Mouse (Mus musculus) megakaryocyte-erythroid progenitor cell, adult 5 weeks (primary cell): ENCODE data around the gene Nccrp1. TPM values are rescaled to one million over a fixed set of nuclear protein-coding genes. Genes with fewer than 3 reads are reported as not detected.

ENCODE experiments used
- polyA plus RNA-seq: library from polyadenylated mRNA; stranded (reverse); fragments of >175 nt; gene quantifications from 2 replicates; pipeline ENCODE4 v1.2.3, GENCODE M21; 2012

The Nccrp1 gene
- 5.8 and 5.9 TPM in 2 replicates for polyA plus RNA-seq

GRCm38 (mm10) chr7:28547154-28547553 is at the start of gene Nccrp1:
Gene Nccrp1, minus strand, starts transcription at chr7:28547254.

GRCm38 (mm10) chr7:28540526-28540925 is 6.5 kb downstream of the Nccrp1 start, which contains the start of gene Sycn:
Gene Sycn, plus strand, starts transcription at chr7:28540885.

GRCm38 (mm10) chr7:28522536-28522935 is 24.5 kb downstream of the Nccrp1 start, which contains the start of gene Ifnl3:
Gene Ifnl3, plus strand, starts transcription at chr7:28522836.

GRCm38 (mm10) chr7:28510405-28510974 is 36.6 kb downstream of the Nccrp1 start, which contains the start of gene Ifnl2:
Gene Ifnl2, minus strand, starts transcription at chr7:28510455.

Other genes with a start within 250 kb of the Nccrp1 start
- gene Dll3, start 245.0 kb downstream of the Nccrp1 start, polyA plus RNA-seq, result 0.34 TPM in 1 of 2 replicates, not detected in the other
- gene Timm50, start 235.2 kb downstream of the Nccrp1 start, polyA plus RNA-seq, result 165 and 203 TPM in 2 replicates
- gene Supt5, start 208.5 kb downstream of the Nccrp1 start, polyA plus RNA-seq, result 128 and 162 TPM in 2 replicates
- gene Rps16, start 196.6 kb downstream of the Nccrp1 start, polyA plus RNA-seq, result 2,959 and 3,332 TPM in 2 replicates
- 17.3 and 19.4 TPM in 2 replicates for gene Plekhg2, start 174.7 kb downstream of the Nccrp1 start, polyA plus RNA-seq
- 540 and 1,040 TPM in 2 replicates for gene Zfp36, start 167.0 kb downstream of the Nccrp1 start, polyA plus RNA-seq
- 13.3 and 17.5 TPM in 2 replicates for gene Med29, start 154.5 kb downstream of the Nccrp1 start, polyA plus RNA-seq
- gene Paf1, start 154.3 kb downstream of the Nccrp1 start, polyA plus RNA-seq, result 125 and 193 TPM in 2 replicates
- gene Gmfg, start 109.8 kb downstream of the Nccrp1 start, polyA plus RNA-seq, result 34.0 and 38.0 TPM in 2 replicates
- gene Lrfn1, start 95.3 kb downstream of the Nccrp1 start, polyA plus RNA-seq, result 12.6 and 15.9 TPM in 2 replicates
- gene Ifnl2, start 36.8 kb downstream of the Nccrp1 start, polyA plus RNA-seq, result not detected in 2 replicates
- not detected in 2 replicates for gene Ifnl3, start 24.4 kb downstream of the Nccrp1 start, polyA plus RNA-seq
- gene Sycn, start 6.4 kb downstream of the Nccrp1 start, polyA plus RNA-seq, result not detected in 2 replicates
- 92.1 and 106 TPM in 2 replicates for gene Samd4b, start 50.9 kb upstream of the Nccrp1 start, polyA plus RNA-seq
- gene Pak4, start 50.9 kb upstream of the Nccrp1 start, polyA plus RNA-seq, result 41.7 and 46.1 TPM in 2 replicates
- gene Acp7, start 84.1 kb upstream of the Nccrp1 start, polyA plus RNA-seq, result not detected in 2 replicates
- 0.17 and 0.21 TPM in 2 replicates for gene Fbxo27, start 145.6 kb upstream of the Nccrp1 start, polyA plus RNA-seq
- gene Fbxo17, start 169.6 kb upstream of the Nccrp1 start, polyA plus RNA-seq, result 1.5 and 2.0 TPM in 2 replicates
- 279 and 329 TPM in 2 replicates for gene Mrps12, start 194.6 kb upstream of the Nccrp1 start, polyA plus RNA-seq
- 46.8 and 59.0 TPM in 2 replicates for gene Sars2, start 194.7 kb upstream of the Nccrp1 start, polyA plus RNA-seq
- not detected in 2 replicates for gene Ccer2, start 208.9 kb upstream of the Nccrp1 start, polyA plus RNA-seq
- gene Sirt2, start 219.5 kb upstream of the Nccrp1 start, polyA plus RNA-seq, result 169 and 196 TPM in 2 replicates
- gene Nfkbib, start 220.3 kb upstream of the Nccrp1 start, polyA plus RNA-seq, result 199 and 221 TPM in 2 replicates
- gene Rinl, start 241.7 kb upstream of the Nccrp1 start, polyA plus RNA-seq, result 81.2 and 117 TPM in 2 replicates